Mouse (Mus musculus): ENCODE measurements around the gene Arhgef2. TPM values are rescaled to one million over a fixed set of nuclear protein-coding genes. Genes with fewer than 3 reads are reported as not detected.
A peak's percentile ranks its signal among the peaks of the same experiment; 100 is the strongest.

Arhgef2 gene
- polyA plus RNA-seq, 1 experiment from 2014 or later, result 160 TPM

DNA sequence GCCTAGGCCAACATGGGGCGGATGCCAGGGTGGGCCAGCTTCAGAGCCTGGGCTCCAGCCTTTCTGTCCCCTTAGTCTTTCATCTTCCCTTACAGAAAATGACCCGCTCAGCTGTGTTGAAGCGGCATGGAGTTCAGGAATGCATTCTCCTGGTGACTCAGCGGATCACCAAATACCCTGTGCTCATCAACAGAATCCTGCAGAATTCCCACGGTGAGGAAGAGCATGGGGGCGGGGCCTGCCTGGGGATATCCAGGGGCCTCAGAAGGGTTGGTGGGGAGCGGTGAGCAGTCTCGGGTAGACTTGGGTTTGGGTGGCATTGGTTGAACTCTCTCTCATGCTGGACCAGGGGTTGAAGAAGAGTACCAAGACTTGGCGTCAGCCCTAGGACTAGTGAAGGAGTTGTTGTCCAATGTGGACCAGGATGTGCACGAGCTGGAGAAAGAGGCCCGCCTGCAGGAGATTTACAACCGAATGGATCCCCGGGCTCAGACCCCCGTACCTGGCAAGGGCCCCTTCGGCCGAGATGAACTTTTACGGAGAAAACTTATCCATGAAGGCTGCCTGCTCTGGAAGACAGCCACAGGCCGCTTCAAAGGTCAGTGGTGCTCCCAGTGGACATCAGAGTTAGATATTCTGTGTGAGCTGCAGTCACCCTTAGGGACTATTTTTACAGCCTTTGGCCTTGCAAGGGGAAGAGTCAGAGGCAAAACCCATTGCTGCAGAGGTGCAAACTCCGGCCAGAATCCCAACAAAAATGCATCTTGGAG is 29.9 kb downstream of the Arhgef2 start:
- ATAC-seq (ENCODE audit: low FRiP score), result no peak
- 93% methylated on average over 19 of the region's 19 CpGs for WGBS
- no peaks in the 10 kb centered on the region for H3K27me3 ChIP-seq
- no peak overlapping the region for H3K27ac ChIP-seq
- H3K9ac ChIP-seq, result no peak overlapping the region
- H3K36me3 ChIP-seq, result peaks cover 97% of the 10 kb centered on the region
- H3K4me2 ChIP-seq, result no peak overlapping the region
- no peak overlapping the region for H3K4me3 ChIP-seq
- H3K9me3 ChIP-seq, result no peaks in the 10 kb centered on the region
- peaks cover 5% of the 10 kb centered on the region; the same call in 1 of the 2 replicates for H3K4me1 ChIP-seq (replicated peaks)

DNA sequence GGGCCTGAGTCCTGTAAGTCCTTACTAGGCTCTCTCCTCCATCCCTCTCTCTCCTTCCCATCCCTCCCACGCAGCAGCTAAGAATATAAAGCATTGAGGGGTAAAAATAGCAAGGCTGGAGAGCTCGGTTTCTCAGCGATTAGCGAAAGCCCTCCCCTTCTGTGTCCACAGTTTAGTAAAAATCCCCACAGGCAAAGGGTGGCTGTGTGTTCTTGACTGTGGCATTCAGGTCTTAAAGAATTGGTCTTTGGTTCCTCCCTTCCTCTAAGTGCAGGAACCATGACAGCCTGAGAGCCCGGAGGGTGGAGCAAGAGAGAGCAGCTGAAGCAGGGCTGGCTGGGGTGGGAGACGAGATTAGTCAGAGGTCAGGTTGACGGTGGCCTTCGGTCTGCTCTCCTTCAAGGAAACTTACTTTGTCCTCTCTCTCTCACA is 30.8 kb downstream of the Arhgef2 start:
- no peak overlapping the region for H3K27ac ChIP-seq
- H3K4me2 ChIP-seq, result no peak overlapping the region
- peaks cover 96% of the 10 kb centered on the region for H3K36me3 ChIP-seq
- H3K4me1 ChIP-seq (replicated peaks), result no peaks in the 10 kb centered on the region
- H3K4me3 ChIP-seq, result no peak overlapping the region
- no peak for ATAC-seq (ENCODE audit: low FRiP score)
- H3K9me3 ChIP-seq, result no peaks in the 10 kb centered on the region
- H3K9ac ChIP-seq, result no peak overlapping the region
- WGBS, result 94% methylated on average over 8 of the region's 8 CpGs
- no peaks in the 10 kb centered on the region for H3K27me3 ChIP-seq

DNA sequence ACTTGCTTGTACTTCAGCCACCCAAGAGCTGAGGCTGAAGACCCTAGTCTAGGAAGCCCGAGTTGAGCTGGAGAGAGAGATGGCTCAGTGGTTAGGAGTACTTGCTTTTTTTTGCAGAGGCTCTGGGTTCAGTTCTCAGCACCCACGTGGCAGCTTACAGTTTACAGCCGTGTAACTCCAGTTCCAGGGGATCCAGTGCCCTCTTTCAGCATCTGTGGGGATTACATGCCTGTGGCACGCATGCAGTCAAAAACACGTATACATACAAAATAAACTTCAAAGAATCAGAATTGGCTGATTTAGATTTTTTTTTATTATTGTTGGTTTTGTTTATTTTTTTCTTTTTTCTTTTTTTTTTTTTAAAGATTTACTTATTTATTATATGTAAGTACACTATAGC is 31.4 kb downstream of the Arhgef2 start:
- no peak overlapping the region for H3K4me3 ChIP-seq
- H3K9me3 ChIP-seq, result no peaks in the 10 kb centered on the region
- no peaks in the 10 kb centered on the region for H3K27me3 ChIP-seq
- no peak overlapping the region for H3K9ac ChIP-seq
- peaks cover 96% of the 10 kb centered on the region for H3K36me3 ChIP-seq
- ATAC-seq (ENCODE audit: low FRiP score), result no peak
- H3K27ac ChIP-seq, result no peak overlapping the region
- H3K4me2 ChIP-seq, result no peak overlapping the region
- no peaks in the 10 kb centered on the region for H3K4me1 ChIP-seq (replicated peaks)
- WGBS, result 96% methylated on average over 5 of the region's 5 CpGs

DNA sequence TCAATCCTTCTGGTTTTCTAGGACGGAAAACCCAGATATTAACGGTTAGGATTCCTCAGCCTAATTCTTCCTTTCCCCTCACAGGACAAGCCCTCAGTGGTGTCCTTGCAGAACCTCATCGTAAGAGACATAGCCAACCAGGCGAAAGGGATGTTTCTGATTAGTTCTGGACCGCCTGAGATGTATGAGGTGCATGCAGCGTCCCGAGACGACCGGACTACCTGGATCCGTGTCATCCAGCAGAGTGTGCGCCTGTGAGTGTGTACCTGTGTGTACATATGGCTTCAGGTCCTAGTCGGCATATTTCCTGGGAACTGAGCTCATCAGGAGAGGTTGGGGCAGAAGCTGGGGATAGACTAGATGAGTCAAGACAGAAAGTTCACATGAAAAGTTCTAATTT is 33.5 kb downstream of the Arhgef2 start:
- Histone ChIP-seq H3K9me3 (no peaks in the 10 kb centered on the region), H3K9ac (no peak overlapping the region), H3K4me3 (no peak overlapping the region), H3K27me3 (no peaks in the 10 kb centered on the region), H3K27ac (no peak overlapping the region), H3K4me2 (no peak overlapping the region), H3K4me1 (replicated peaks) (no peaks in the 10 kb centered on the region), H3K36me3 (peaks cover 96% of the 10 kb centered on the region)
- ATAC-seq (ENCODE audit: low FRiP score), result no peak
- 96% methylated on average over 12 of the region's 12 CpGs for WGBS

DNA sequence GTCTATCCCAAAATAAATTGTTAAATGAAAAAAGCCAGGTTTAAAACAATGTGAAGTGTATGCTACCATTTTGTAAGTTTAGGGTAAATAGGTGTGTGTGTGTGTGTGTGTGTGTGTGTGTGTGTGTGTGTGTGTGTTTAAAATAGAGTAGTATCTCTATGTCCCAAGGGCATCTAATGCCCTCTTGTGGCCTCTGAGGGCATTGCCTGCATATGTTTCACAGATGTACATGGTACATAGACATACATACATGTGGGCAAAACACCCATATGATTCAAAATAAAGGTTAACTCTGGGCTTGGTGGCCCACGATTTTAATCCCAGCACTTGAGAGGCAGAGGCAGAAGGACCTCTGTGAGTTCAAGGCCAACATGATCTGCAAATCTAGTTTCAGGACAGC is 34.9 kb downstream of the Arhgef2 start:
- H3K4me3 ChIP-seq, result no peak overlapping the region
- no peaks in the 10 kb centered on the region for H3K27me3 ChIP-seq
- no peak overlapping the region for H3K27ac ChIP-seq
- ATAC-seq (ENCODE audit: low FRiP score), result no peak
- H3K4me1 ChIP-seq (replicated peaks), result no peaks in the 10 kb centered on the region
- WGBS, result 78% methylated on average over 1 of the region's 1 CpGs
- H3K9me3 ChIP-seq, result no peaks in the 10 kb centered on the region
- peaks cover 95% of the 10 kb centered on the region for H3K36me3 ChIP-seq
- no peak overlapping the region for H3K9ac ChIP-seq
- no peak overlapping the region for H3K4me2 ChIP-seq

DNA sequence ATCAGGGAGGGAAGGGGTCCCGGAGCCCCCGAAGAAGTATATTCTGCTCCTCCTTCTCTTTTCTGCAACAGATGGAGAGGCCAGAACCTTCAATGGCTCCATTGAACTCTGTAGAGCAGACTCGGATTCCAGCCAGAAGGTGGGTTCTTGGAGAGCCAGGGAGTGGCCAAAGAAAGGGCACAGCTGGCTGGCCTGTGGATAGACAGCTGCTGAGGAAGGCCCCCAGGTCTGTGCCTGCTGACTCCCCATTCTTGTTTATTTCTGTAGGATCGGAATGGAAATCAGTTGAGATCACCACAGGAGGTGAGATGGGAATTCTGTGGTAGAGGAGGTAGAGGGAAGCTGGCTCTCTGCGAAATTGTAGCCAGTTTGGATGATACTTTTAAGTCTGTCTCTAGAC is 37.3 kb downstream of the Arhgef2 start:
- H3K4me1 ChIP-seq (replicated peaks), result no peaks in the 10 kb centered on the region
- H3K36me3 ChIP-seq, result peaks cover 96% of the 10 kb centered on the region
- H3K9ac ChIP-seq, result no peak overlapping the region
- H3K27me3 ChIP-seq, result no peaks in the 10 kb centered on the region
- no peak overlapping the region for H3K27ac ChIP-seq
- no peak overlapping the region for H3K4me3 ChIP-seq
- no peaks in the 10 kb centered on the region for H3K9me3 ChIP-seq
- no peak for ATAC-seq (ENCODE audit: low FRiP score)
- no peak overlapping the region for H3K4me2 ChIP-seq
- 76% methylated on average over 5 of the region's 5 CpGs for WGBS

DNA sequence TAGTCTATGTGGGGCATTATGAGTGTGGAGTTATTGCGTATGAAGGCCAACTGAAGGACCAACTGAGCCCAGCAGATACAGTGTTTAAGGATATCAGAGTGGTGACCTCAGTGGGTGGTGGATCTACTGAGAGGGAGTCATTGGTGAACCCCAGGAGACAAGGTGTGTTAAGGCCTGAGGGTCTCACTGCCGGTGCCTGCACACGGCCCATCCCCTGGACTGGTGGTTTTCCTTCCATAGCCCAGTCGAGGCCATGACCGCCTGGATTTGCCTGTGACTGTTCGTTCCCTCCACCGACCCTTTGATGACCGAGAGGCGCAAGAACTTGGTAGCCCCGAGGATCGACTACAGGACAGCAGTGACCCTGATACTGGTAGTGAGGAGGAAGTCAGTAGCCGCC is 40.2 kb downstream of the Arhgef2 start:
- Histone ChIP-seq H3K27me3 (no peaks in the 10 kb centered on the region), H3K27ac (no peak overlapping the region), H3K9me3 (no peaks in the 10 kb centered on the region), H3K4me2 (no peak overlapping the region), H3K4me1 (replicated peaks) (no peaks in the 10 kb centered on the region), H3K9ac (no peak overlapping the region), H3K36me3 (peaks cover 79% of the 10 kb centered on the region), H3K4me3 (no peak overlapping the region)
- no peak for ATAC-seq (ENCODE audit: low FRiP score)
- 96% methylated on average over 12 of the region's 12 CpGs for WGBS

DNA sequence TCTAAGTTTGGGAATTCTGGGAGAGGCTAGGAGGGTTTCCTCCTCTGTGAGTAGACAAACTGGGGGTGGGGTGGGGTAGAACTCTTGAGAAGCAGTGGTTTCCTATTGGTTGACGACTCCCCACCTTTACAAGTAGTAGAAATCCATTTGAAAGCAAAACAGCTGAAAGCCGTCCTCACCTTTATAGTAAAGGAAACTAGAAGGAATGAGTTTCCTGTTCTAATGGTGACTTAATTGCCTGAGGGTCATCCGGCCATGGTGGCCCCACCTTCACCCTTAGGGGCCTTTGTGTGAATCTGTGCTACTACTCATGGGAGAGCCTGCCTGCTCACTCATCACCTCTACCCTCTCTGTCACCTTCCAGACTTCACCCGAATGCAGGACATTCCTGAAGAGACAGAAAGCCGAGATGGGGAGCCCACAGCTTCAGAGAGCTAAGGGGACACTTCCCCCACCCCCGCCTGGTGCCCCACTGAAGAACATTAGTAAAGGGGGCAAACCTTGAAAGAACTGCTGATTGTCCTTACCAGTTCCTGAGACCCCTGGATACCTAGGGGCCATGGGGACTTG is 40.7 kb downstream of the Arhgef2 start:
- H3K9ac ChIP-seq, result no peak overlapping the region
- no peak for ATAC-seq (ENCODE audit: low FRiP score)
- no peaks in the 10 kb centered on the region for H3K27me3 ChIP-seq
- WGBS, result 89% methylated on average over 6 of the region's 6 CpGs
- H3K4me2 ChIP-seq, result no peak overlapping the region
- H3K36me3 ChIP-seq, result peaks cover 74% of the 10 kb centered on the region
- no peaks in the 10 kb centered on the region for H3K9me3 ChIP-seq
- no peaks in the 10 kb centered on the region for H3K4me1 ChIP-seq (replicated peaks)
- no peak overlapping the region for H3K4me3 ChIP-seq
- H3K27ac ChIP-seq, result no peak overlapping the region

DNA sequence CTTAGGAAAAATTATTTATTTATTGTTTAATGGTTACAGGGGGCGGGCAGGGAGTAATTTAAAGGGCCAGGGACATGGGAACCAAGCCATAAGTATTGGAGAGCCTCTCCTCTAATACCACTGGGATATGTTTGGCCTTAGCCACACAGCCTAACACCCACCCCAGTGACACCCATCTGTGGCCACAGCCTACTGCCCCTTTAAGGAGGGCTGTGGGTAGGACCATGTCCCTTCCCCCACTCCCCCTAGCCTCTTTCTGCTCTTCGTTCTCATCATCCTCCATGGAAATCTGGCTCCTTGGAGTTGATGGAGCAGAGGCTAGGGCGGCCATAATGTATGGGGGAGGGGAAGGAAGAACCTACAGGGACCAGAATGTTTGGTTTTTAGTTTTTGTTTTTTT is 41.3 kb downstream of the Arhgef2 start:
- 84% methylated on average over 3 of the region's 3 CpGs for WGBS
- Histone ChIP-seq H3K27ac (no peak overlapping the region; the same call in 1 of the 2 replicates), H3K27me3 (no peaks in the 10 kb centered on the region), H3K4me3 (no peak overlapping the region), H3K36me3 (peaks cover 69% of the 10 kb centered on the region), H3K4me1 (replicated peaks) (0 out of 2 replicates have a peak, but pooled peaks cover 4% of the 10 kb centered on the region), H3K9ac (no peak overlapping the region), H3K4me2 (no peak overlapping the region), H3K9me3 (no peaks in the 10 kb centered on the region)
- ATAC-seq (ENCODE audit: low FRiP score), result no peak

DNA sequence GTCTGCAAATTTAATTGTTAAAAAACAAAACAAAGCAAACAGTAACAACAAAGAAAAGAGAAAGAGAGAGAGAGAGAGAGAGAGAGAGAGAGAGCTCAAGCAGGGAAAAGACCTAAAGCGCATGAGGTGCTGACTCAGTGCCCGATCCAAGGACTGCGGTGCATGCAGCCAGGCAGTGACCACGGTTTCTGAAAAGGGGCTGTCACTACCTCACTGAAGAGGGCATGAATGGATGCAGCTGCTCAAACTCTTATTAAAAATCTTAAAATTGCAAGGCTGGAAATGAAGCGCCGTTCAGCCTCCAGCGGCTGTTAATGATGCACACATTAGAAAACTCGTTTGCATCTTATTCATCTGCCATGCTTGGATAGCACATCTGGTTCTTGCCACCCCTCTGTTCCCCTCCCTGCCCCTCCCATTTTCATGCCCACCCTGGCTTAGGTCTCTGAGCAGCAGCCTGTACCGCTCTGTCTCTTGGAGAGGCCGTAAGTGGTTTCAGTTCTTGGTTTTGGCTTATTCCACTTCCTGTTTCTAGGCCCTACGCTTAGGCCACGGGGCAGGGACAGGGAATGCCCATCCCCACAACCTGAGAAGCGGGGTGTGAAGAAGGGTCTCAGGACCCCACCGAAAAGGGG is 42.1 kb downstream of the Arhgef2 start:
- no peak for ATAC-seq (ENCODE audit: low FRiP score)
- no peaks in the 10 kb centered on the region for H3K9me3 ChIP-seq
- peaks cover 60% of the 10 kb centered on the region for H3K36me3 ChIP-seq
- H3K27ac ChIP-seq, result peak overlapping the region; percentile 52; the same call in 1 of the 2 replicates
- H3K9ac ChIP-seq, result no peak overlapping the region
- no peaks in the 10 kb centered on the region for H3K27me3 ChIP-seq
- 0 out of 2 replicates have a peak, but pooled peaks cover 6% of the 10 kb centered on the region for H3K4me1 ChIP-seq (replicated peaks)
- H3K4me3 ChIP-seq, result no peak overlapping the region
- WGBS, result 85% methylated on average over 14 of the region's 14 CpGs
- no peak overlapping the region for H3K4me2 ChIP-seq

DNA sequence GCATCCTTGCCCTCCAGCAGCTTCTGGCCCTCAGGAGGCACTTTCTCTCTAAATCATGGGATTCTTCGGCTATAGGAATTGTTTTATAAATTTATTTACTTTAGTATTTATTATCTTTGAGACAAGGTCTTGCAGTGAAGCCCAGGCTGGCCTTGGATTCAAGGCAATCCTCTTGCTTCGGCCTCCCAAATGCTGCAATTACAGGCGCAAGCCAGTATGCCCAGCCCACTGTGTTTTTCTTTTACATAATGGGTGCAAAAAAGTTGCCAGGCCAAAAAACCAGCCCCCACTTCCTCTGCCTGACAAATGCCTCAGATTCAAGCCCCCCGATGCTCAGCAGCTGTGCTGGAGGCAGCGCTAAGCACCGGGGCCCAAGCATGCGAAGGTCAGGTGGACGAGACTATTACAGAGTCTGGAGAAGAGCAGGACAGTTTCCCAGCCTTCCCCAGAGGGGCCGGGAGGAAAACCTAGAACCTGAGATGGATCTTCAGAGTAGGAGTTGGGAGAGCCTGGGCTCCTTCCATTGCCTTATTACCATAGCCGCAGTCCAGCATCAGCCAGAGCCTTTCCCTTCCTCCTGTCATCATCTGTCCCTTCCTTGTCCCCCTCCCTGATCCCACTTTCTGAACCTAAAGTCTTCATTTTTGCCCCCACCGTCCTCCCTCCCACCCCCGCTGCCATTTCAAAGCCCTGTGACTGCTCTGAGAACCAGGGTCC is 42.8 kb downstream of the Arhgef2 start:
- Histone ChIP-seq H3K27me3 (no peaks in the 10 kb centered on the region), H3K4me1 (replicated peaks) (0 out of 2 replicates have a peak, but pooled peaks cover 6% of the 10 kb centered on the region), H3K36me3 (peaks cover 53% of the 10 kb centered on the region), H3K9me3 (no peaks in the 10 kb centered on the region), H3K27ac (peak overlapping the region; percentile 52; the same call in 1 of the 2 replicates), H3K4me3 (no peak overlapping the region), H3K4me2 (no peak overlapping the region), H3K9ac (no peak overlapping the region)
- 86% methylated on average over 12 of the region's 12 CpGs for WGBS
- ATAC-seq (ENCODE audit: low FRiP score), result no peak

DNA sequence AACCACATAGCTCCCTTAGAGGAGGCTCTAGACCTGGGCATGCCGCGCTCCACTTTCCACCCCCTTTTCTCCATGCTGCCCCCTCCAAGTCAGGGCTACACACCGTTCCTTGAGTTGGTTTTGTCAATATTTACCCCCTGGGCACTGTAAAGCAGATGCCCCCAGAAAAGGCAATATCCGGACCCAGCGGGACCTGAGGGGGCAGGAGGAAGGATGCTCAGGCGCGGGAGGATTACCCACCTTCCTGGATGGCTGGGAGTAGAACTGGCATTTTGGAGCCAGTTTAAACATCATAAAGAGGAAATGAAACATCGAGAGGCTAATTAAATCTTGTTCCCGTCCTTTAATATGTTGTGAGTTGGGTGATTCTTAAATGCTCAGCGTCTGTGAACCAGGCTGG is 43.4 kb downstream of the Arhgef2 start:
- H3K27me3 ChIP-seq, result no peaks in the 10 kb centered on the region
- no peak overlapping the region for H3K9ac ChIP-seq
- ATAC-seq (ENCODE audit: low FRiP score), result no peak
- 0 out of 2 replicates have a peak, but pooled peaks cover 6% of the 10 kb centered on the region for H3K4me1 ChIP-seq (replicated peaks)
- no peaks in the 10 kb centered on the region for H3K9me3 ChIP-seq
- H3K27ac ChIP-seq, result no peak overlapping the region
- H3K4me3 ChIP-seq, result no peak overlapping the region
- H3K36me3 ChIP-seq, result peaks cover 47% of the 10 kb centered on the region
- H3K4me2 ChIP-seq, result no peak overlapping the region
- WGBS, result 82% methylated on average over 10 of the region's 10 CpGs
